Mouse (Mus musculus) retina, embryonic 14.5 days (tissue): ENCODE data around the gene Ccdc155.
"Not testable (repeated sequence)": the region's sequence is repeated elsewhere in the genome, so short reads cannot be mapped to it uniquely, and the experiment has no call there.

Experiments used
- DNase-seq: peaks from one replicate; pipeline ENCODE4 v3.0.0-alpha.2; 2015; ENCODE audit warnings: low spot score

The Ccdc155 gene

GRCm38 (mm10) chr7:45162996-45163615, 41.6 kb downstream of the Ccdc155 start:
- DNase-seq = no peak

- DNase-seq = no peak
Observed at GRCm38 (mm10) chr7:45162551-45162950, 42.1 kb downstream of the Ccdc155 start.

GRCm38 (mm10) chr7:45161612-45162473, 42.8 kb downstream of the Ccdc155 start:
- peak; percentile 94 for DNase-seq

- DNase-seq = no peak
Observed at GRCm38 (mm10) chr7:45160866-45161265, 43.8 kb downstream of the Ccdc155 start.

- no peak for DNase-seq
Observed at GRCm38 (mm10) chr7:45160316-45160800, 44.3 kb downstream of the Ccdc155 start.

GRCm38 (mm10) chr7:45158991-45159390, 45.7 kb downstream of the Ccdc155 start:
- DNase-seq = no peak

GRCm38 (mm10) chr7:45157459-45157858, 47.2 kb downstream of the Ccdc155 start:
- DNase-seq = no peak

- DNase-seq = no peak
Observed at GRCm38 (mm10) chr7:45156206-45156605, 48.5 kb downstream of the Ccdc155 start.

- DNase-seq = no peak
Observed at GRCm38 (mm10) chr7:45155590-45155989, 49.1 kb downstream of the Ccdc155 start.

GRCm38 (mm10) chr7:45154993-45155514, 49.6 kb downstream of the Ccdc155 start:
- peak; percentile 63 for DNase-seq

GRCm38 (mm10) chr7:45154096-45154992, 50.3 kb downstream of the Ccdc155 start, which contains the start of the genes Pih1d1 and Aldh16a1:
Gene Pih1d1 (plus strand): TSS chr7:45154303.
Gene Aldh16a1 (minus strand): TSS chr7:45154584.
- DNase-seq = peak; percentile 98

GRCm38 (mm10) chr7:45153586-45153985, 51.1 kb downstream of the Ccdc155 start:
- no peak for DNase-seq

- not testable (repeated sequence) for DNase-seq
Observed at GRCm38 (mm10) chr7:45153052-45153451, 51.6 kb downstream of the Ccdc155 start.

GRCm38 (mm10) chr7:45151303-45151702, 53.4 kb downstream of the Ccdc155 start:
- DNase-seq = no peak

- no peak for DNase-seq
Observed at GRCm38 (mm10) chr7:45150321-45150720, 54.4 kb downstream of the Ccdc155 start.

- no peak for DNase-seq
Observed at GRCm38 (mm10) chr7:45149545-45149944, 55.1 kb downstream of the Ccdc155 start.

- no peak for DNase-seq
Observed at GRCm38 (mm10) chr7:45148534-45149098, 56.1 kb downstream of the Ccdc155 start.

- no peak for DNase-seq
Observed at GRCm38 (mm10) chr7:45147899-45148298, 56.8 kb downstream of the Ccdc155 start.

- no peak for DNase-seq
Observed at GRCm38 (mm10) chr7:45147267-45147666, 57.4 kb downstream of the Ccdc155 start.

- DNase-seq = no peak
Observed at GRCm38 (mm10) chr7:45145460-45145859, 59.2 kb downstream of the Ccdc155 start.
